Mouse (Mus musculus) kidney, embryonic 16.5 days (tissue): Measurements from ENCODE around the gene Gdpd2. TPM values are rescaled to one million over a fixed set of nuclear protein-coding genes. Genes with fewer than 3 reads are reported as not detected.

Experiments used
- ATAC-seq: fragments of 200-750 bp; cut with Nextera tagmentation; 2 replicates; pipeline ENCODE4 v1.8.0; 2017; ENCODE audit warnings: moderate TSS enrichment; ENCODE audit not compliant: low FRiP score, low TSS enrichment
- H3K27ac ChIP-seq: fragments of 300-500 bp; sonication (generic); 2 replicates; pipeline ENCODE4 v1.5.1; 2014; ENCODE audit warnings: low read length
- H3K27me3 ChIP-seq: fragments of 300-500 bp; sonication (generic); 2 replicates; pipeline ENCODE4 v1.6.1; 2014; ENCODE audit warnings: low read length, control low read depth, mixed read lengths; ENCODE audit not compliant: insufficient read depth
- H3K36me3 ChIP-seq: fragments of 300-500 bp; sonication (generic); 2 replicates; pipeline ENCODE4 v1.6.1; 2014; ENCODE audit warnings: low read length, control low read depth, mixed read lengths; ENCODE audit not compliant: insufficient read depth
- H3K4me1 ChIP-seq: fragments of 300-500 bp; sonication (generic); 2 replicates; pipeline ENCODE4 v1.6.1; 2014; ENCODE audit warnings: low read length, control low read depth, mixed read lengths; ENCODE audit not compliant: insufficient read depth
- H3K4me2 ChIP-seq: fragments of 300-500 bp; sonication (generic); replicated peaks from 2 replicates; pipeline ENCODE4 v1.6.1; 2014; ENCODE audit warnings: low read depth, low read length
- H3K4me3 ChIP-seq: fragments of 300-500 bp; sonication (generic); 2 replicates; pipeline ENCODE4 v1.5.1; 2014; ENCODE audit warnings: mild to moderate bottlenecking, low read length
- H3K9ac ChIP-seq: fragments of 300-500 bp; sonication (generic); replicated peaks from 2 replicates; pipeline ENCODE4 v1.6.1; 2014; ENCODE audit warnings: low read length
- H3K9me3 ChIP-seq: fragments of 300-500 bp; sonication (generic); 2 replicates; pipeline ENCODE4 v1.6.1; 2016; ENCODE audit warnings: low read length, control low read depth
- whole genome bisulfite sequencing: fragments of 180-500 bp; shearing (Covaris S2); extraction: QIAGEN DNeasy Blood & Tissue Kit; methylation state at CpG from one replicate; pipeline ENCODE4 v1.1.7; 2014; 5-methylcytosine and 5-hydroxymethylcytosine counted together
- polyA plus RNA-seq: library from polyadenylated mRNA; unstranded; fragments of >200 nt; fragmentation: Nextera tagmentation; extraction: Ambion mirVana; gene quantifications from 2 replicates; pipeline ENCODE4 v1.2.1, GENCODE M21; 2015

The Gdpd2 gene
- polyA plus RNA-seq, 1 experiment from 2014 or later = 2.0 TPM

DNA sequence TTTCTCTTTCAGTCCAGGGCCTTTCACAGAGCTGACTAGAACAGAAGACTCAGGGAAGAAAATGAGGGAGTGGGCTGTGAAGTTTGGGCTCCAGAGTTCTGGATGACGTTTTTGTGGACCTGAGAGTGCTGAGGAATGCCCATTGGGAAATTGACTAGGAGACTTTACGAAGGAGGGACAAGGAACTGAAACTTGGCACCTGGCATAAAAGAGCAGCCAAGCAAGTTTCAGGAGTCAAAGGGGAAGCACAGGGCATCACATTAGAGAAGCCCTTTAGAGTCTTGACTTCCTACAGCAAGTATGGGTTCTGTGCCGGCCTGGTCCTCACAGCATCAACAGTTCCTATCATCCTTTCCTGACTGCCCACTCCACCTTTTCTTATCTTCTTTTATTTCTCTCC, 45.7 kb downstream of the Gdpd2 start:
- Histone ChIP-seq H3K36me3 (no peaks in the 10 kb centered on the region), H3K4me2 (no peak overlapping the region), H3K9ac (no peak overlapping the region), H3K4me1 (no peaks in the 10 kb centered on the region), H3K27me3 (no peaks in the 10 kb centered on the region), H3K9me3 (no peaks in the 10 kb centered on the region), H3K27ac (no peak overlapping the region), H3K4me3 (no peak overlapping the region)
- 79% methylated on average over 3 of the region's 3 CpGs for WGBS
- ATAC-seq = no peak

DNA sequence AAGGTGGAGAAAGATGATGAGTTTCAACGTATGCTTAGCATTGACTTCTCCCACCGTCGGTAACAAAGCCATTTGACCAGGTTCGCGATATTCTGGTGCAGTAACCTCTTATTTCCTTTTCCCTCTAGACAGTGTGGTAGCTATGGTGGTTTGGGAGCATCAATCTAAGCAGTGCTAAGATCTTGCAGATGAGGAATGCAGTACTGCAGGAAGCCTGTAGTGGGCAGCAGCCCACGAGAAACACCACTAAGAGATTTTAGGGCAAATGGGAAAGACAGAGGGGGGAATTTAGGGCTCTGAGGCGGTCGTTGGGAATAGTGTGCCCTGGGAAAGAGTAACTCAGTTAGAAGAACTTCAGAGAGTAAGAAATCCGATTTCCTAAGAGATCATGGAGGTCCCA, 46.8 kb downstream of the Gdpd2 start:
- Histone ChIP-seq H3K4me3 (peak overlapping the region; percentile 63), H3K27me3 (no peaks in the 10 kb centered on the region), H3K27ac (peak overlapping the region; percentile 84; the same call in 1 of the 2 replicates), H3K9me3 (no peaks in the 10 kb centered on the region), H3K4me2 (peak overlapping the region; percentile 57), H3K9ac (no peak overlapping the region), H3K4me1 (no peaks in the 10 kb centered on the region), H3K36me3 (no peaks in the 10 kb centered on the region)
- WGBS = 22% methylated on average over 9 of the region's 9 CpGs
- peak; percentile 49; the same call in 1 of the 2 replicates for ATAC-seq

DNA sequence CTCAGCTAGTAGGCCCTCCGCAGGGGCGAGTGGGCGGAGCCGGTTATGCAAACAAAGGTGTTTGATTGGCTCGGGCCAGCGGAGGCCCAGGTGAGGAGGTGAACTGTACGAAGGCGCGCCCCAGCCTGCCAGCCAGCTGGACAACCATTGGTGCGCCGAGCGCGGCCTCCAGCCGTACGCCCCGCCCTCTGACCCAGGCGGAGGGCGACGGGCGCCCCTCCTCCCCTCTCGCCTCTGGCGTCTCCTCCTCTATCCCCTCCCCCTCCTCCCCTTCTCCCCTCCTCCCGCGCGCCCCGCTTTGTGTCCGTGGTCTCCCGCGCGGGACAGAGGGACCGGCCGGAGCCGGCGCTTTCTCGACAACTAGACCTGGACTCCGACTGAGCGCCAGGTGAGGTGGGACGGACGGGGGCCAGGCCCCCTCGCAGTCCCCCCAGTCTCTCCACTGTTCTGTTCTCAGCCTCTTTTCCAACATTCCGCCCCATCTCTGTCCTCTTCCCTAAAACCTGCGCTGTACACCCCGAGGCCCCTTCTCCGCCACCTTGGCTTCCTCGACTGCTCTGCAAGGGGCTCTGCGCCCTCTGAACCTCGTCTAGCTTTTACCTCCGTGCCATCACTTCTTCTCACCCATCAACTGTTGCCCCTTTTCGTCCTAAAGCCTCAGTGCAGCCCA, 47.4 kb downstream of the Gdpd2 start:
- 34% methylated on average over 25 of the region's 49 CpGs for WGBS

DNA sequence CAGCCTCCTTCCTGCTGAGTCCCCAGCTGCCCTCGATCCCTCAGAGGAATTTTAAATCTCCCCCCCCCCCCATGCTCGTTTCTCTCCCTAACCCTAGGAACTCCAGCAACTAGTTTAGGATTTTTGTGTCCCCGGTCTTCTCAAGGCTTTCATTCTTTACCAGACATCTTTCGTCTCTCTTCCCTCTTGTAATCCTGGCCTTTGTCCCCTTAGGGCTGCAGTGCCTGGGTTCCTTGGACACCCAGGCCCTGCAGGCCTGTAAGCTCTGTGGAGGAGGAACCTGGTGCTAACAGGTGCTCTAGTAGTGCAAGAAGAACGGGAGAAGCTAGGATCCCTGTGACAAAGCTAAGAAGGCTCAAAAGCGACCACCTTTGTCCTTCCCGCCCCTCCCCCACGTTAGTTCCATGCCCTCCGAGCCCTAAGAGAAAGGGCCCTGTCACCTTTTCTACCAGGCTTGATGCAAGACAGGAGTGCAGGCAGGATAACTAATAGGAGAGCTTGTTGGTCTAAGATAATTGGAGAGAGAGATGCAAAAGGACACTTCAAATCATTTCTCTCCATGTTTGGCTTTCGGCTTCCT, 48.1 kb downstream of the Gdpd2 start:
- Histone ChIP-seq H3K27me3 (no peaks in the 10 kb centered on the region), H3K4me1 (0 out of 2 replicates have a peak, but pooled peaks cover under 1% of the 10 kb centered on the region), H3K27ac (peak overlapping the region; percentile 84), H3K4me3 (peak overlapping the region; percentile 63), H3K36me3 (no peaks in the 10 kb centered on the region), H3K4me2 (peak overlapping the region; percentile 57), H3K9ac (peak overlapping the region; percentile 75), H3K9me3 (no peaks in the 10 kb centered on the region)
- 25% methylated on average over 10 of the region's 10 CpGs for WGBS
- no peak for ATAC-seq

More for the DNA sequence above, 47.4 kb downstream of the Gdpd2 start:
- peak overlapping the region; percentile 63 for H3K4me3 ChIP-seq
- no peaks in the 10 kb centered on the region for H3K4me1 ChIP-seq
- peak overlapping the region; percentile 84 for H3K27ac ChIP-seq
- ATAC-seq = peak; percentile 96
- H3K9ac ChIP-seq = peak overlapping the region; percentile 75
- H3K27me3 ChIP-seq = no peaks in the 10 kb centered on the region
- no peaks in the 10 kb centered on the region for H3K36me3 ChIP-seq
- peak overlapping the region; percentile 57 for H3K4me2 ChIP-seq
- H3K9me3 ChIP-seq = no peaks in the 10 kb centered on the region

DNA sequence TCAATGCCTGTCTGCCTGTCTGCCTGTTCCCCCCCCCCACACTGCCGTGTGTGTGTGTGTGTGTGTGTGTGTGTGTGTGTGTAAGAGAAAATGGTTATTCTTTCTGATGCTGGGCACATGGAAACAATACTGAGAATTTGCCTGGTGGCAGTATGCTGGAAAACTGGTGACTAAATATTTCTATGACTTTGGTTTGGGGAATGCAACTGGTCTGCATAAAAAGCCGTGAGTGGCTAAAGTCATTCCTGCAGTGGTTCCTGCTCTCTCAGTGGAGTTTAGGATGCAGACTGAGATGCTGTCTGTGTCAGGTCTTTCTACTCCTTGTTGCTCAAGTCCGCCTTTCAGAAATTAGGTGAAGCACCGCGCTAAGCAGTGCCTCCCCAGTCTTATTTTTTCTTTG, 48.7 kb downstream of the Gdpd2 start:
- Histone ChIP-seq H3K27ac (no peak overlapping the region), H3K36me3 (no peaks in the 10 kb centered on the region), H3K9ac (no peak overlapping the region), H3K4me2 (peak overlapping the region; percentile 57), H3K4me3 (peak overlapping the region; percentile 63), H3K9me3 (no peaks in the 10 kb centered on the region), H3K4me1 (0 out of 2 replicates have a peak, but pooled peaks cover 3% of the 10 kb centered on the region), H3K27me3 (no peaks in the 10 kb centered on the region; the same call in 1 of the 2 replicates)
- 32% methylated on average over 5 of the region's 5 CpGs for WGBS
- ATAC-seq = no peak

Other genes starting within 250 kb of the Gdpd2 start
- gene Igbp1, start 235.6 kb upstream of the Gdpd2 start, polyA plus RNA-seq = 41.5 and 45.0 TPM in 2 replicates
- not detected in 2 replicates for gene Dgat2l6, start 205.0 kb upstream of the Gdpd2 start, polyA plus RNA-seq
- not detected in 2 replicates for gene Awat1, start 157.6 kb upstream of the Gdpd2 start, polyA plus RNA-seq
- not detected in 2 replicates for gene P2ry4, start 135.0 kb upstream of the Gdpd2 start, polyA plus RNA-seq
- gene Arr3, start 124.4 kb upstream of the Gdpd2 start, polyA plus RNA-seq = not detected in 2 replicates
- 30.5 and 32.0 TPM in 2 replicates for gene Kif4, start 104.1 kb upstream of the Gdpd2 start, polyA plus RNA-seq
- gene Pdzd11, start 103.3 kb upstream of the Gdpd2 start, polyA plus RNA-seq = 106 and 115 TPM in 2 replicates
- 6.7 and 9.1 TPM in 2 replicates for gene Dlg3, start 37.8 kb downstream of the Gdpd2 start, polyA plus RNA-seq